Mouse (Mus musculus) inflammation-experienced regulatory T-cells, adult 6 months (primary cell): Measurements from ENCODE around the gene Prps2. TPM values are rescaled to one million over a fixed set of nuclear protein-coding genes. Genes with fewer than 3 reads are reported as not detected.
"Not testable (repeated sequence)": the region's sequence is repeated elsewhere in the genome, so short reads cannot be mapped to it uniquely, and the experiment has no call there.

Experiments used
- ATAC-seq: one replicate; pipeline ENCODE4 v1.8.0; 2017
- polyA plus RNA-seq, 3 experiments: library from polyadenylated mRNA; unstranded; fragments of 100-300 nt; shearing (Covaris generic); gene quantifications; one replicate each; pipeline ENCODE4 v1.2.1; 2017

The Prps2 gene
- polyA plus RNA-seq, 3 experiments from 2014 or later = 59.6 to 81.4 (median 77.9) TPM

DNA sequence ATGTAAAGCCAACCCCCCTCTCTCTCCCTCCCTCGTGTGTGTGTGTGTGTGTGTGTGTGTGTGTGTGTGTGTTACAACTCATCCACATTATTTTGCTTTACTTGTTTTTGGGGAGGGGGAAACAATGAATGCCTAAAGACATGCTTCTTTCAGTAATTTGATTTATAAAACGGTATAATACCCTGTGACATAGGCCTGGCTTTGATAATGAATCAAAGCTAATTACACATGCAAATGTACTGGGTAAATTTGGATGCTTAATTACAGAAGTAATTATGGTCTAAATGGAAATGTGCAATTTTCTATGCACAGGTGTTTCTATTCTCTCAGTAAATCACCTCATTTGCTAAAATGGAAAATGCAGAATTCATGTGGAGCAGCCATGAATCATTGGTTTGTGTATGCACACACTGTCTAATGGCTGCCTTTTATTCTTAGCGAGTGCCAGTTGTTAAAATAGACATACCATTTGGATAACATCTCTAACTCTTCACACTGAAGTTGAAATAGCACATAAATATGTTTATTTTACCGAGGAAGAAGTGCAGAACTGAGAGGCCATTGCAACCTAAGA lies 61.2 kb downstream of the Prps2 start:
- ATAC-seq = no peak

DNA sequence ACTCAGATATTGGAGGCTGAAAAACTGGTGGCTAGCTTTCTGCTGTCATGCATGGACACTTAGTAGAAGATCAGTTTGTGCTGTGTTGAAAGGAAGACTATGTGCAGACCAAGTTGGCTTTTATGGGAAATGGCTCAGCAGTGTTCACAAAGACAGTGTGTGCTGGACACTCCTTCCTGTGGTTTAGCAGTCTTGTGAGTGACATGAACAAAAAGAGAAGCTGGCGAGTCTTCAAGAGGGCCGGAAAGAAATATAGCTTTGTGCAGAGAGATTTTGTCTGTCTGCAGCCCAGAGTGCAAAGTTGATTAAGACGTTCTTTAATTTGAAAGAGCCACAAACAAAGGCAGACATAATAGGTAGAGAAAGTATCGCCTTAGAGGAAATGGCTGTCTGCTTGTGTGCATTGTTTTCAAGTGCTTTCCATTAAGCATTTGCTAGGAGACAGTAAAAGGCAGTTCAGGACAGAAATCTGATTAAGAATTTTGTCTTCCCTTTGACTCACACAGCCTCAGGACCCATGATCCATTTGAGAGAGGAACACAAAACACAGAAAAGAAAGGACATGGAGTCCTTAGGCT lies 63.6 kb downstream of the Prps2 start:
- no peak for ATAC-seq

DNA sequence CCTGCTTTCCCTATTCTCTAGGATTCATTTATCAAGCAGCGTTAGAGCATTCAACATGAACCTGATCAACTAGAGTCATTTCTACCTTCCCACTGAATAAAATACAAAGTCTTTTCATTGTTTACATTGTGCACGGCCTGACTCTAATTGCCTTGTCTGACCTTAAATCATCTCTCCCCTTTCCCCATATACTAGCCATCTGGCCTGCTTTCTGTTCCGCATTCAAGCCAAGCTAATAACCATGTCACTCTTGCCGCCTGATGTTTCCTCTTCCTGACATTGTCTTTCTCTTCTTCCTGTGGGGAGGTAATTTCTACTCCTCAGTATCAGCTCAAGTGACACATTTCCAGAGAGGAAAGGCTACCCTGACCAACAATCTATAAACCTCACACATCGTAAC lies 66.8 kb downstream of the Prps2 start:
- no peak for ATAC-seq

DNA sequence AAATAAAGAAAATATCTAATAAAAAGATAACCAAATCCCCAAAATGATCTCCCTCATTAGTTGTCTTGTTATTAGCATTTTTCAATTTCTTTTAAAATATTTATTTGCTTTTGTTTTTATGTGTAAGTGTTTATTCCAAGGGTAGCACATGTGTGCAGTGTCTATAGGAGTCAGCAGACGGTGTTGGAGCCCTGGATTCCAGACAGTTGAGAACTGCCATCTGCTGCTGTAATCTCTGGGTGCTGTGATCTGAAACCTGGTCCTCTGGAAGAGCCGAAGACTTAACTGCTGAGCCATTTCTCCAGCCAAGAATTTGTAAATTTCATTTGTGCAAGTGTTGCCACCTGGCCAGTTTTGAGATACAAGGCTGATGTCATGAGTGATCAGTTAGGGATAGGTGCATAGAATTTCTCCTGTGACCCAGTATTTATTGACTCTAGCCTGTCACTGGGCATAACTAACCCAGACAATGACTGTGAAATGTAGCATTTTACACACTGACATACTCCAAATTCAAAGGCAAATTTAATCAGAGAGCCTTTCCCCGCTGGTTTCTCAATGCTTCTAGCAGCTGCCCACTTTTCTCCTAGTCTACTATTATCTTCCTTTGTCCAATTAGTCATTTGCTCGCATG lies 67.3 kb downstream of the Prps2 start:
- ATAC-seq = no peak

DNA sequence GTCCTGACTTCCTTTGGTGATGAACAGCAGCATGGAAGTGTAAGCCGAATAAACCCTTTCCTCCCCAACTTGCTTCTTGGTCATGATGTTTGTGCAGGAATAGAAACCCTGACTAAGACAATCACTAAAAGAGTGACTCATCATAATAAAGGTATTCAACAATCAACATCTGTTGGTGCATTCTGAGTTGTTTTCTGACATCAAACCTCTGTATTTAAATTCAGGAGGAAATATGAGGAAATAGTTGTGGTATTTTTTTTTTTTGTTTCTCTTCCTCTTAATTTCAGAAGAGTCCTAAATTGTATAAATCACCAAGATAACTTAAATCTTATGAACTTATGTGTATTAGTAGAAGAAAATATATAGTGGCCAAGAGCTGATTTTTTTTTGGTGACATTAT lies 80.5 kb downstream of the Prps2 start:
- ATAC-seq = not testable (repeated sequence)

Other genes starting within 250 kb of the Prps2 start
- gene Tmsb4x, start 173.4 kb downstream of the Prps2 start, polyA plus RNA-seq = over 10,000 TPM; 12,659 to 15,684 (median 12,791) TPM
- under 1 TPM in 1 of 3 experiments, not detected in 2; 0.11 TPM for gene Tlr8, start 118.4 kb downstream of the Prps2 start, polyA plus RNA-seq
- gene Tlr7, start 52.2 kb downstream of the Prps2 start, polyA plus RNA-seq = 1 to 10 TPM; 1.6 to 7.8 (median 4.4) TPM